Mouse (Mus musculus) CH12.LX (cell line): ENCODE results near the gene C130074G19Rik. TPM values are rescaled to one million over a fixed set of nuclear protein-coding genes. Genes with fewer than 3 reads are reported as not detected.

ENCODE experiments used
- DNase-seq: peaks from one replicate; pipeline ENCODE4 v3.0.0-alpha.2; 2013; ENCODE audit errors: extremely low read depth
- H3K27ac ChIP-seq: 2 replicates; pipeline ENCODE4 v1.5.1; 2012; ENCODE audit warnings: low read depth, mild to moderate bottlenecking, control low read depth, moderate library complexity; ENCODE audit not compliant: insufficient read depth
- H3K27me3 ChIP-seq: replicated peaks from 2 replicates; pipeline ENCODE3; 2012; ENCODE audit warnings: inconsistent platforms
- H3K36me3 ChIP-seq, 2 experiments: replicated peaks in 1 of 2; 2 replicates each; pipeline versions ENCODE3 to v1.6.1; 2012; ENCODE audit warnings: inconsistent platforms in 1 of 2, low read length in 1 of 2, mild to moderate bottlenecking in 1 of 2, mixed read lengths in 1 of 2, moderate library complexity in 1 of 2; ENCODE audit not compliant: control insufficient read depth in 1 of 2, insufficient read depth in 1 of 2
- H3K4me1 ChIP-seq, 2 experiments: 2 replicates each; pipeline ENCODE4 v1.6.1; 2012; ENCODE audit warnings: inconsistent platforms in 1 of 2, moderate library complexity in 1 of 2; ENCODE audit not compliant: insufficient read depth in 2 of 2, control insufficient read depth in 1 of 2
- H3K4me2 ChIP-seq: 2 replicates; pipeline ENCODE4 v1.6.1; 2012; ENCODE audit warnings: low read depth, mild to moderate bottlenecking, control low read depth; ENCODE audit not compliant: poor library complexity, insufficient read depth, severe bottlenecking
- H3K4me3 ChIP-seq, 3 experiments: fragments of 150-350 bp in 1 of 3; sonication (generic) in 1 of 3; replicated peaks in 1 of 3; 2 replicates each; pipeline versions ENCODE3 to v1.5.1; 2011 to 2012; ENCODE audit warnings: low read depth in 2 of 3, low read length in 2 of 3, mild to moderate bottlenecking in 2 of 3, moderate library complexity in 2 of 3, control low read depth in 1 of 3, improper control_type of control experiment in 1 of 3, inconsistent platforms in 1 of 3, mixed read lengths in 1 of 3; ENCODE audit not compliant: poor library complexity in 1 of 3
- H3K79me2 ChIP-seq: replicated peaks from 2 replicates; pipeline ENCODE4 v1.6.1; 2012; ENCODE audit warnings: mild to moderate bottlenecking, moderate library complexity; ENCODE audit not compliant: control insufficient read depth, poor library complexity, insufficient read depth, severe bottlenecking; ENCODE audit errors: extremely low read depth
- H3K9ac ChIP-seq: 2 replicates; pipeline ENCODE4 v1.6.1; 2012; ENCODE audit warnings: low read depth, mild to moderate bottlenecking, control low read depth, moderate library complexity; ENCODE audit not compliant: insufficient read depth
- H3K9me3 ChIP-seq: replicated peaks from 2 replicates; pipeline ENCODE3; 2012; ENCODE audit warnings: low read length, inconsistent platforms, mixed read lengths
- CHD1 ChIP-seq: IDR thresholded peaks from 2 replicates; pipeline ENCODE4 v1.6.1; 2012; ENCODE audit warnings: low read depth, low read length, improper control_type of control experiment, inconsistent platforms
- CTCF ChIP-seq, 2 experiments: IDR thresholded peaks in 1 of 2; conservative IDR thresholded peaks in 1 of 2; 2 replicates each; pipeline ENCODE4 v1.5.1; 2011 to 2012; ENCODE audit warnings: low read depth in 2 of 2, low read length in 2 of 2, improper control_type of control experiment in 1 of 2, inconsistent platforms in 1 of 2, mild to moderate bottlenecking in 1 of 2, moderate library complexity in 1 of 2
- E2F4 ChIP-seq: IDR thresholded peaks from 2 replicates; pipeline ENCODE4 v1.6.1; 2011; ENCODE audit warnings: low read depth, low read length, improper control_type of control experiment; ENCODE audit not compliant: insufficient replicate concordance
- GABPA ChIP-seq: IDR thresholded peaks from 2 replicates; pipeline ENCODE4 v1.6.1; 2012; ENCODE audit warnings: low read depth, low read length, improper control_type of control experiment, inconsistent platforms; ENCODE audit not compliant: insufficient replicate concordance
- IRF4 ChIP-seq: IDR thresholded peaks from 2 replicates; pipeline ENCODE4 v1.6.1; 2014; ENCODE audit warnings: low read depth, mild to moderate bottlenecking, inconsistent platforms, low read length, improper control_type of control experiment
- JUND ChIP-seq: conservative IDR thresholded peaks from 2 replicates; pipeline ENCODE4 v1.6.1; 2011; ENCODE audit warnings: low read depth, low read length, improper control_type of control experiment
- KAT2A ChIP-seq: IDR thresholded peaks from 2 replicates; pipeline ENCODE4 v1.6.1; 2012; ENCODE audit warnings: low read length, improper control_type of control experiment, inconsistent platforms; ENCODE audit not compliant: insufficient replicate concordance
- MAZ ChIP-seq: IDR thresholded peaks from 2 replicates; pipeline ENCODE4 v1.6.1; 2012; ENCODE audit warnings: low read depth, mild to moderate bottlenecking, inconsistent platforms, low read length, improper control_type of control experiment, moderate library complexity
- MXI1 ChIP-seq: IDR thresholded peaks from 2 replicates; pipeline ENCODE4 v1.6.1; 2011; ENCODE audit warnings: mild to moderate bottlenecking, low read depth, low read length, improper control_type of control experiment
- NELFE ChIP-seq: IDR thresholded peaks from 2 replicates; pipeline ENCODE4 v1.6.1; 2011; ENCODE audit warnings: low read depth, low read length, improper control_type of control experiment
- POLR2A ChIP-seq: IDR thresholded peaks from 2 replicates; pipeline ENCODE4 v1.6.1; 2011; ENCODE audit warnings: low read depth, mild to moderate bottlenecking, improper control_type of control experiment, low read length
- SIN3A ChIP-seq: IDR thresholded peaks from 2 replicates; pipeline ENCODE4 v1.6.1; 2012; ENCODE audit warnings: low read length, improper control_type of control experiment, inconsistent platforms
- SMC3 ChIP-seq: IDR thresholded peaks from 2 replicates; pipeline ENCODE4 v1.6.1; 2011; ENCODE audit warnings: low read depth, low read length, improper control_type of control experiment
- TBP ChIP-seq: conservative IDR thresholded peaks from 2 replicates; pipeline ENCODE4 v1.6.1; 2011; ENCODE audit warnings: low read depth, low read length, improper control_type of control experiment
- TCF12 ChIP-seq: IDR thresholded peaks from 2 replicates; pipeline ENCODE4 v1.6.1; 2014; ENCODE audit warnings: low read depth, mild to moderate bottlenecking, inconsistent platforms, low read length, improper control_type of control experiment
- USF2 ChIP-seq: conservative IDR thresholded peaks from 2 replicates; pipeline ENCODE4 v1.6.1; 2011; ENCODE audit warnings: low read depth, low read length, improper control_type of control experiment
- ZC3H11A ChIP-seq: IDR thresholded peaks from 2 replicates; pipeline ENCODE4 v1.6.1; 2012; ENCODE audit warnings: low read depth, mild to moderate bottlenecking, inconsistent platforms, low read length, improper control_type of control experiment
- ZKSCAN1 ChIP-seq: IDR thresholded peaks from 2 replicates; pipeline ENCODE4 v1.6.1; 2012; ENCODE audit warnings: low read depth, inconsistent platforms, low read length, improper control_type of control experiment, borderline replicate concordance
- dilution Hi-C: fragments of 300-500 bp; cut with MboI; formaldehyde crosslinking; loops from 2 replicates; pipeline ENCODE4 v1.14.3; 2020; ENCODE audit warnings: low sequenced_read_pairs; ENCODE audit not compliant: extremely low pct_unique_long_range_greater_than_20kb, extremely low pct_ligation_motif_present
- in situ Hi-C: fragments of 300-500 bp; cut with MboI; formaldehyde crosslinking; loops from 3 replicates; pipeline ENCODE4 v1.14.3; 2019; ENCODE audit warnings: low sequenced_read_pairs, low pct_ligation_motif_present, low pct_unique_long_range_greater_than_20kb, mixed read lengths
- polyA plus RNA-seq: library from polyadenylated mRNA; unstranded; fragments of >175 nt; gene quantifications from 2 replicates; pipeline ENCODE4 v1.2.1, GENCODE M21; 2012; ENCODE audit warnings: low read depth; ENCODE audit not compliant: insufficient read length
- total RNA-seq, 2 experiments: library from RNA; depleted of rRNA; stranded (reverse); fragments of 300-350 nt in 1 of 2; fragments of >200 nt in 1 of 2; gene quantifications; 2 replicates each; pipeline ENCODE4 v1.2.3; 2012 to 2014

C130074G19Rik gene
- total and polyA plus RNA-seq, 3 experiments, result not detected

DNA sequence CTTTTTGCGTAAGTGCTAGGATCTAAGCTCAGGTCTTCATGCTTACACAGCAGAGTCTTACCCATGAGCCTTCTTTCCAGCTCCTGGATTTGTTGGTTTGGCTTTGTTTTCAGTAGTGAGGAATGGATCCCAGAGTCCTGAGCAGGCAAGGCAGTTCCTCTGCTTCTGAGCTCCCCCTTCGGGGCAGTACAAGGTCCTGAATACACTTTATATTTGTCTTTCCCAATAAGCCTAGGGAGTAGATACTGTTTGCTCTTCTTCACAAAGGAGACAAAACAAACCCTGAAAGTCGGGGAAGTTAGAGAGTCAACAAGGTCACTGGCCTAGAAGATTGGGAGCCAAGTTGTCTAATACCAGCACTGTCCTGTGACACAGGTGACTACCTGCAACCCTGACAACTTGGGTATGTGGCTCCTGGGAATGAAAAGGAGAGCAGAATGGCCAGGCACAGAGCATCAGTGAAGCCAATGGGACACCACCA is 15.3 kb downstream of the C130074G19Rik start:
- Histone ChIP-seq H3K4me3 (no peak overlapping the region), H3K27ac (no peak overlapping the region), H3K27me3 (no peaks in the 10 kb centered on the region), H3K9me3 (no peaks in the 10 kb centered on the region), H3K4me2 (no peak overlapping the region), H3K4me1 (peaks cover 0 to 19% of the 10 kb centered on the region in 2 experiments; a peak in 2 of 4 replicates), H3K36me3 (no peaks in the 10 kb centered on the region), H3K9ac (no peak overlapping the region), H3K79me2 (no peaks in the 10 kb centered on the region)
- DNase-seq, result no peak
- in situ Hi-C loops (no loop called here), dilution Hi-C loops (no loop called here)
- TF ChIP-seq CHD1, result no peak
- TF ChIP-seq JUND, result no peak
- no peak for TF ChIP-seq NELFE
- no peak for TF ChIP-seq POLR2A
- no peak for TF ChIP-seq SIN3A
- no peak for TF ChIP-seq CTCF (conservative IDR thresholded peaks at IDR 0.05 in 1 of 2, IDR thresholded peaks at IDR 0.05 in 1 of 2; ENCODE audit: low read depth in 2 of 2, low read length in 2 of 2)
- TF ChIP-seq ZKSCAN1, result no peak
- no peak for TF ChIP-seq TBP
- no peak for TF ChIP-seq ZC3H11A
- no peak for TF ChIP-seq GABPA
- TF ChIP-seq MXI1, result no peak
- TF ChIP-seq IRF4, result no peak
- no peak for TF ChIP-seq E2F4
- no peak for TF ChIP-seq USF2
- no peak for TF ChIP-seq SMC3

DNA sequence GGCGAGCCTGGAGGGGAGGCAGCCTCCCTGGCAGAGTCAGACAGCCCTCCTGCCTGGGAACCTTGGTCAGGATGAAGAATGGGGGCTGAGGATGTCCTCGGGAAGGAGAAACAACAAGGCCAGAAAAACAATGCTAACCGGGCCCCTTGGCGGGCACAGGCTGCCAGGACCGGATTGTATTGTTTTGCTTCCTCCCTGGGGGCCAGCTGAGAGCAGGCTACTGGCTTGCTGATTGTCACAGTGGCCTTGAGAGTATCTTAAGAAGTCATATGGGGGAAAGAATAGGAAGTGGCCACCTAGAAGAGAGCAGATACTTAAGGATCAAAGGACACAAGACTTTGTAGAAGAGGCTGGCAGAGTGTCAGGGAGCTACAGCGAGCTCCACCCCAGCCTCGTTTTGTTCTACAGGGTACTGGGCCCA is 18.6 kb downstream of the C130074G19Rik start:
- no peak for TF ChIP-seq SMC3
- no peak for TF ChIP-seq TCF12
- TF ChIP-seq MAZ, result no peak
- TF ChIP-seq NELFE, result no peak
- no peak for TF ChIP-seq GABPA
- no peak for TF ChIP-seq IRF4
- TF ChIP-seq KAT2A, result no peak
- no peak overlapping the region for H3K9ac ChIP-seq
- no peaks in the 10 kb centered on the region for H3K27me3 ChIP-seq

More for the DNA sequence above, 18.6 kb downstream of the C130074G19Rik start:
- H3K4me1 ChIP-seq, result peaks cover 0 to 19% of the 10 kb centered on the region in 2 experiments; a peak in 2 of 4 replicates
- no peaks in the 10 kb centered on the region for H3K36me3 ChIP-seq
- H3K79me2 ChIP-seq, result no peaks in the 10 kb centered on the region
- dilution Hi-C loops, result no loop called here
- no peak overlapping the region for H3K4me3 ChIP-seq
- H3K4me2 ChIP-seq, result no peak overlapping the region
- H3K9me3 ChIP-seq, result no peaks in the 10 kb centered on the region
- no peak for DNase-seq
- in situ Hi-C loops, result no loop called here
- H3K27ac ChIP-seq, result no peak overlapping the region
